Mouse (Mus musculus) ovary, adult 18-20 months (tissue): Measurements from ENCODE around the gene H2-K1.
"Not testable (repeated sequence)": the region's sequence is repeated elsewhere in the genome, so short reads cannot be mapped to it uniquely, and the experiment has no call there.

Experiments used
- DNase-seq: peaks from one replicate; pipeline ENCODE4 v3.0.0; 2022; ENCODE audit warnings: low spot score, mixed read lengths

H2-K1 gene

DNA sequence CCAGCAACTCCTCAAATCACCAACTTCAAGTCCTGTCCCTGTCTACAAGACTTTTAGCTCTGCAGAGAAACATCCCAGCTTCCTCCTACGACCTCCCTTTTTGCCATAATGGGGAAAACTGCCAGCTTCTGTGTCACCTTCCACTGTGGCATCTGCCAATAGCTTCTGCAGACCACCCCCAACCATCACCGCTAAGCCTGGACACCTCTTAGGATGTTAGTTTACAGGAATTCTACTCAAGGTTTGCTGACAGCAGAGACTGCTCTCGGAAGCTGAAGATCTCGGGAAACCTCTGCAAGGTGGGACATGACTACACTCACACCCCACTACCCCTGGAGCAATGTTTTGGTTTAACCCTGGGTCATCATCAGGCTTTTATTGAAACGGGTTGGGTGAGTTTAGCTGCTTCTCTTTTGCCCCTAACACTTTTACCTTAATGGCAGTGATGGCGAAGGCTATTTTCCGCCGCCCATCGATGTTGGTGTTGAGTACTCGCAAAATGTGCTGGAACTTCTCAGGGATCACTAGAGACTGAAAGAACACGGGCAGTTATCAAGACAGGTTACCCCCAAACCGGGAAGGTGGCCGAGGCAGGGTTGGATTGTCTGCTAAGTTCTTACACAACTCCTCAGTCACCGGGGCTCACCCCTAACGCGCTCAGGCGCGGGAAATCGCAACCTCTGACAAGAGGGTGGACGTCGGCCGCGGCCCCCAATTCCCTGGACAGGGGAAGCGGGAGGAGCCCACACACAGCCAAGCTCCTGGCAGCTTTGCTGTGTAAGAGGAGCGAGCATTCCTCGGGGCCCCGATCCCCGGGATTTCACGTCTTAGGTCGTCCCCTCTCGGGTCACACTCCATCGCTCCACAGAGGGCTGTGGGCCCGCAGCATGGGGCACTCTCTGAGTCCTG, 45.2 kb downstream of the H2-K1 start:
- no peak for DNase-seq

DNA sequence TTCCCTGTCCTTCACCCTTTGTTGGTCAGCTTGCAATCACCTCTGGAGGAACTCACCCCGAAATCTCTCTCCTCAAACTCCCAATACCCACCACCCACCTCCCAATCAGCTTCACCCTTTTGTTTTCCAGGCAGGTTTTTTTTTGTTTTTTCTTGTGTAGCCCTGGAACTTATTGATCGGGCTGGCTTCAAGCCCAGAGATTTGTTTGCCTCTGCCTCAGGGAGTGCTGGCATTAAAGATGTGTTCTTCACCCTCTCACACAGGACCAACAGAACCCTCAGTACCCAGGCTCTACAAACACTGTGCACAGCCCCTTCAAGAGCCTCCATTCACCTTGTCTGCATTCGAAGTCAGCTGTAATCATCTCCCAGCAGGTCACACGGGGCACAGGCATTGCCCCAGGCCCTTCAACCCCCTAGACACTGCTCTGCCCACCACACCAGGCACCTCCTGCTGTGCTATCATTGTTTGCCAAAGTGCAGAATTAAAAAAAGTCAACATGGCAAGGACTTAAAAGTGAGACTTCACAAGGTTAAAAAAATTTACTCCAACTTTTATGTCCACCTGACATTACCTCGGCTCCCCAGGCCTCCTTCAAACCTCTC, 46.1 kb downstream of the H2-K1 start:
- DNase-seq, result no peak

DNA sequence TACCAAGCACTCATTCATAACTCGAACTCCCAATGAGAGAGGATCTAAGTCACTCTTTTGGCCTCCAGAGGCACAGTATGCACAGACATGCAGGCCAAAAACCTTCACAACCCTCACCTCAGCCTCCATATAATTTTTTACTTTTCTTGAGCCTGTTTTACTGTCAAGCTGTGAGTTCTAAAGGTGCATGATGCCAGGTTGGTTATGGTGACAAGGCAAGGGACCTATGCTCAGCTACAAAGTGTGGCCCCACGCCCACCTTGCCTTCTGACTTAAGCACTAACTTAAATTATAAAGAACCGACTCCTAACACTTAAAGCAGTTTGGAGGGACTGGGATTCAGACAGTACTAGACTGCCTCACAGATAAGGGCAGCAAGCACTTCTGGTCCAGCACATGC, 46.8 kb downstream of the H2-K1 start:
- DNase-seq, result no peak

DNA sequence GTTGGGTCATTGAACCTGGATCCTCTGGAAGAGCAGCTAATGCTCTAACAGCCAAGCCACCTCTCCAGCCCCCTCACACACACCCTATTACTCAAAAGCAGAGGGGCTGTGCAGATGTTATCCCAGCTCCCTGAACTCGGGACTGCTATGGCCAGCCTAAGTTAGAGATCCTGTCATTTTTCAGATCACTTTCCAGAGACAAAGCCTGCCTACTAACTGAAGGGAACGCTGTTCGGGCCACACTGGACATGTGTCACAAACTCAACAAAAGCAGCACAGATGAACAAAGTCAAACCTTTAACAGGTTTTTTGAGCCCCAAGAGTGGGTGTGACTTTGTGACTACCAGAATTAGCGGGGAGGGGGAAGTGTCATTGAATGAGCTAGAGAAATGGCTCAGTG, 47.3 kb downstream of the H2-K1 start:
- no peak for DNase-seq

DNA sequence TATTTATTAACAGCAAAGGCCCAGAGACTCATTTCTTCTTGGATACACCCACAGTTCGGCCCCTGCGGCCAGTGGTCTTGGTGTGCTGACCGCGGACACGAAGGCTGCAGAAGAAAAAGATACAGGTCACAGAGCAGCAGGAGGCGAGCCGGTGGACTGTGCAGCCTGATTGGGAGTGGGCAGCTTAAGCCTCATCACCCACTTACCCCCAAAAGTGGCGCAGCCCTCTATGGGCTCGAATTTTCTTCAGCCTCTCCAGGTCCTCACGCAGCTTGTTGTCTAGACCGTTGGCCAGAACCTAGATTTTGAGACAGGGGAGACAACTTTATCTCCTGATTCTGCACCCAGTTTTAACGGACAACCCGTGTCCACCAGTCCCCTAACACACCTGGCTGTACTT, 48.1 kb downstream of the H2-K1 start:
- not testable (repeated sequence) for DNase-seq

DNA sequence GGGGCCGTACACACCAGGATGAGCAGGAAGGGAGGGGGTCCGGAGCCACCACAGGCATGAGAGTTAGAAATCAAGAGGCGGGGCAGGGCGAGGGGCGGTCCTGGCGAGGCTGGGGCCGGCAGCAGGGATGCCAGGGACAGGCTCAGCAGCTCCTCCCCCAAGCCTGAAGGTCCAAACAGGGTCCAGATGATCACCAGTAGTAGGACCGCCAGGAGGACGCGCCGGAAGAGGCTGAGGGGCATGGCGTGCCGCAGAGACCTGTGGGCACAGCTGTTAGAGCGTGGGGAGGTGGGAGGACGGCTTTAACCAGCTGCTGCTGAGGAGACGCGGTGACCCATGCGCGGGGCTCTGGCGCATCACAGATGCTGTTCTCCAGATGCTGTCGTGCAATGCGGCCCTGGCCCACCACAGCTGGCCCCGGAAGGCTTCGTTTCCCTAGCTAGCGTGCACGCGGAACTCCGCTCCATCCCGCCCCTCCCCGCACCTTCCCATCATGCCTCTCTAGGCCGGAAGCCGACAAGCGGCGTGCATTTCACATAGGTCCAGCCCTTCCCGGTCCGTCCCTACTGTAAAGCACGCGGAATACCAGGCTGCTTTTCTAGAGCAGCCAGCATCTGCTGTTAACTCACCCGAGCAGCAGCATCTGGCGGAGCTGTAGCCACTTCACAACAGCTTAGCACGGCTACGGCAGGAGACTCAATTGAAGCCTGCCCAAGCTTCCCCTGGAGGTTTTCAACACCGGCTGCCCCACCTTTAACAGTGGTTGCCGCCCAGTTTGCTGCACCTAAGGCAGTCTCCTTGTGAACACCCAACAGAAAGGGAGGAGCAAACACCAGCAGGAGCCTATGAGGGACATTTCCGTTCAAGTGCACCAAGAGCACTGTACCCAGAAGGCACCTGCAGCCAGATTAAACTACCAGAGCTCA, 48.9 kb downstream of the H2-K1 start, which contains the start of gene B3galt4:
Gene B3galt4, minus strand, starts transcription at position 468 of the 926 bp plus-strand sequence.
- DNase-seq, result peak; percentile 79

DNA sequence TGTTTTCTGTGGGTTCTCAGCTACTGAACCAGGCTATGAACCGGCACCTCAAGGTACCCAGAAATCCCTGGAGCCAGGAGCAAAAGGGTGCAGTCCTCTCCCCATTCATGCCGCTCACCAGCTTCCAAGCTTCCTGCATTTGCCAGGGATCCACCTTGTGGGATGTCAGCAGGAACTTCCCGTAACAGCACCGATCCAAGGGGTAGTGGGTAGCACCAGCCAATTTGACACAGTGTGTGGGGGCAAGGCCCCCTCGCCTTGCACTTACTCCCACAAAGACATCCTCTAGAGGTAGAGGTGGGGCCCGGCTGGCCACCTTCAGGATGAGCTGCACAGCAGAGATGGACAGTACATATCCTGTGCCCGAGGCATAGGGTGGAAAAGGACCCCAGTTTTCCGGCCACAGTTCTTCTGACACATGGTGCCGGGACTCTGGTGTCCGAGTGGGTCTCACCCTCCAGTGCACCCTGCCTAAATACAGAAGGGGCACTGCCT, 50.0 kb downstream of the H2-K1 start:
- no peak for DNase-seq

DNA sequence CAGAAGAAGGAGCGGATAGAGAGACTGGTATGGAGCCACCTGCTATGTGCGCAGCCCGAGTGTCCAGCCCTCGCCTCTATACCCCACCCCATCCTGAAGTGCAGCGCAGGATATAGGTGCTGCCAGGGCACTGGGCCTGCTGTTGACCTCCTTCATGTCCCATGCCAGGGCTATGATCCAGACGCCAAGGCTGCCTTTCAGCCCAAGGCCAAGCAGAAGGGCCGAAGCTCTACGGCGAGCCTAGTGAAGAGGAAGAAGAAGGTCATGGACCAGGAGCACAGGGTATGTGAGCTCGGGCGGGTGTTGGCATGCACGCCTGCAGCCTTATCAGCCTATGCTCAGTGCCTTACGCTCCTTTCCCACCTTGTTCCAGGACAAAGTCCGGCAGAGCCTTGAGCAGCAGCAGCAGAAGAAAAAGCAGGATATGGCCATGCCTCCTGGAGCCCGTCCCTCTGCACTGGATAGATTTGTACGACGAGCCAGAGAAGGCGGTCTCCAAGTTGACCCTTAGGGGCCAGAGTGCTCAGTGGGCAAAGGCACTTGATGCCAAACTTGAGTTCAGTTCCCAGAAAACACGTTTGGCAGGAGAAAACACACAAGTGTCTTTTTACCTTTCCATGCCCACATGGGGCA, 51.1 kb downstream of the H2-K1 start:
- peak; percentile 62 for DNase-seq

DNA sequence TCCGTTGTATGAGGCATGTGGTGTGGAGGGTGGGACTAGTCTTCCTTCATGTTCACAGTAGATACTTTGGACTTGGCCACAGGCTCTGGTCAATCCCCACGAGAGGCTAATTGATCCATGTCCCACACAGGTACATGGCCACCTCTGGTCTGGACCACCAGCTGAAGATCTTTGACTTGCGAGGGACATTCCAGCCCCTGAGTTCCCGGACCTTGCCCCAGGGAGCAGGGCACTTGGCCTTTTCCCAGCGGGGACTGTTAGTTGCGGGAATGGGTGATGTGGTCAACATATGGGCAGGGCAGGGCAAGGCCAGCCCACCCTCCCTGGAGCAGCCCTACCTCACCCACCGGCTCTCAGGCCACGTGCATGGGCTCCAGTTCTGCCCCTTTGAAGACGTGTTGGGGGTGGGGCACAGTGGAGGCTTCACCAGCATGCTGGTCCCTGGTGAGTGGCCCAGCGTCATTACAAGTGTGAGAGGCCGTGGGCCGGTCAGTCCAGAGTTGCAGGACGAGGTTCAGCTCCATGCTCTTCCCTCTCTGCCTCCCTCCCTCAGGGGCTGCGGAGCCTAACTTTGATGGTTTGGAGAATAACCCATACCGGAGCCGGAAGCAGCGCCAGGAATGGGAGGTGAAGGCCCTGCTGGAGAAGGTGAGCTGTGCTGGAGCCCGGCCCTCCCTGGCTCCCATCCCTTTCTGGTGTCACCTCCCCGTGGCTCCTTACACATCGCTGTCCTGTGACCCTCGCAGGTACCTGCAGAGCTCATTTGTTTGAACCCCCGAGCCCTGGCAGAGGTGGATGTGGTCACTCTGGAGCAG, 51.9 kb downstream of the H2-K1 start:
- no peak for DNase-seq

DNA sequence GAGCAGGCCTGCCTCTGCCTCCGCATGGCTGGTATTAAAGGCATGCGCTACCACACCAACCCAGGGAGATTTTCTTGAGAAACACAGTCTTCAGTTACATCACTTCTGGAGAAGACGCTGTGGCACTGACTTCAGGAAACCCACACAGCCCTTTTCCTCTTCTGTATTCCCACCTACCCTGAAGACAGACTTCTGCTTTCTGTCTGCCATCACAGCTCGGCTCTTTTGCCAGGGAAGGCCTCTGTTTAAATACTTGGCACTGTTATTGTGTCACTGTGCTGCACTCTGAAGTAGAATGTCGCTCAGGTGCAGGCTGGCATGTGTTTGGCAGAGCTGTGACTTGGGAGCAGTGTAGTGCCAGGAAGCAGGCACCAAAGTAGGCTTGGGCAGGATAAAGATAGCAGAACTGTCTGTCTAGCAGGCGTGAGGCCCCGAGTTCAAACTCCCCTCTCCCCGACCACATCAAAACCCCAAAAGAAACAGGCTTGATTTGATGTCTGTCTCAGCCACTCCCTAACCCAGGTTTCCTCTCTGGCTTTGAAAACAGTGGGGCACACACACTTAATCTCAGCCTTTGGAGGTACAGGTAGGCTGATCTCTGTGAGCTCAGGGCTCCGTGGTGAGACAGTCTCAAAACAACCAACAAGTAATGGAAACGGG, 52.6 kb downstream of the H2-K1 start:
- DNase-seq, result no peak
